Mouse (Mus musculus) lung, embryonic 16.5 days (tissue): ENCODE measurements at regions not wholly inside any gene's neighbourhood (a gene's known extent, or its start where the extent isn't known, plus 50 kb on each side); places are given as distances from the start of the nearest gene placed in this dataset.

ENCODE experiments used
- ATAC-seq: fragments of 200-750 bp; cut with Nextera tagmentation; 2 replicates; pipeline ENCODE4 v1.8.0; 2017; ENCODE audit warnings: low read depth, mild to moderate bottlenecking, moderate library complexity
- H3K27ac ChIP-seq: fragments of 300-500 bp; sonication (generic); 2 replicates; pipeline ENCODE4 v1.5.1; 2014; ENCODE audit warnings: mild to moderate bottlenecking, control low read depth, low read length
- H3K27me3 ChIP-seq: fragments of 300-500 bp; sonication (generic); 2 replicates; pipeline ENCODE4 v1.6.1; 2014; ENCODE audit warnings: low read depth, low read length, mixed read lengths; ENCODE audit not compliant: control insufficient read depth, insufficient read depth
- H3K36me3 ChIP-seq: fragments of 300-500 bp; sonication (generic); 2 replicates; pipeline ENCODE4 v1.6.1; 2014; ENCODE audit warnings: low read length; ENCODE audit not compliant: control insufficient read depth, insufficient read depth
- H3K4me1 ChIP-seq: fragments of 300-500 bp; sonication (generic); replicated peaks from 2 replicates; pipeline ENCODE4 v1.6.1; 2014; ENCODE audit warnings: low read length, mixed read lengths; ENCODE audit not compliant: control insufficient read depth, insufficient read depth
- H3K4me2 ChIP-seq: fragments of 300-500 bp; sonication (generic); 2 replicates; pipeline ENCODE4 v1.6.1; 2014; ENCODE audit warnings: low read depth, low read length, control low read depth
- H3K4me3 ChIP-seq: fragments of 300-500 bp; sonication (generic); 2 replicates; pipeline ENCODE4 v1.5.1; 2014; ENCODE audit warnings: mild to moderate bottlenecking, low read length, control low read depth
- H3K9ac ChIP-seq: fragments of 300-500 bp; sonication (generic); 2 replicates; pipeline ENCODE4 v1.6.1; 2014; ENCODE audit warnings: low read length, control low read depth
- H3K9me3 ChIP-seq: fragments of 300-500 bp; sonication (generic); 2 replicates; pipeline ENCODE4 v1.6.1; 2016; ENCODE audit warnings: low read length; ENCODE audit not compliant: control insufficient read depth
- WGBS: fragments of 180-500 bp; shearing (Covaris S2); extraction: QIAGEN DNeasy Blood & Tissue Kit; methylation state at CpG from one replicate; pipeline ENCODE4 v1.1.7; 2014; 5-methylcytosine and 5-hydroxymethylcytosine counted together

DNA sequence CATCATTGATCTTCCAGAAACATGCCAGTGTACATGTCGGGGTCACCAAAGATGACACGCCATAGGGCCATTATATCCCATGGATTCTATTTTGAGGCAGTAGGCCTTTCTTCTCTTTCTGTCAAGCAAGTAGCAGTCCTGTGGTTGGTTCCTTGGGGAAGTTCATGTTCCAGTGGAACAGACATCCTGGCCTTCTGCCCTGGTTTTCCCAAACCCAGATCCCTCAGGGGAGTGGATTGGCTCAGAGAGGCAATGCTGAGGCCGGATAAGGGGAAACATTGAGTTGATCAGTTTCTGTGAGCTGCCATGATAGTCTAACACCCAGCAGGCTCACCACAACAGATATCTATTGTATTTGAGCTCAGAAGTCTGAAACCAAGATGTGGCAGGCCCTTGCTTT, 125.9 kb downstream of the Pdgfra start:
- no peaks in the 10 kb centered on the region for H3K36me3 ChIP-seq
- 94% methylated on average over 3 of the region's 3 CpGs for WGBS
- H3K4me2 ChIP-seq = no peak overlapping the region
- H3K4me3 ChIP-seq = no peak overlapping the region
- H3K4me1 ChIP-seq = no peaks in the 10 kb centered on the region
- H3K9me3 ChIP-seq = no peaks in the 10 kb centered on the region
- H3K27me3 ChIP-seq = no peaks in the 10 kb centered on the region
- H3K9ac ChIP-seq = no peak overlapping the region
- H3K27ac ChIP-seq = no peak overlapping the region
- ATAC-seq = no peak

DNA sequence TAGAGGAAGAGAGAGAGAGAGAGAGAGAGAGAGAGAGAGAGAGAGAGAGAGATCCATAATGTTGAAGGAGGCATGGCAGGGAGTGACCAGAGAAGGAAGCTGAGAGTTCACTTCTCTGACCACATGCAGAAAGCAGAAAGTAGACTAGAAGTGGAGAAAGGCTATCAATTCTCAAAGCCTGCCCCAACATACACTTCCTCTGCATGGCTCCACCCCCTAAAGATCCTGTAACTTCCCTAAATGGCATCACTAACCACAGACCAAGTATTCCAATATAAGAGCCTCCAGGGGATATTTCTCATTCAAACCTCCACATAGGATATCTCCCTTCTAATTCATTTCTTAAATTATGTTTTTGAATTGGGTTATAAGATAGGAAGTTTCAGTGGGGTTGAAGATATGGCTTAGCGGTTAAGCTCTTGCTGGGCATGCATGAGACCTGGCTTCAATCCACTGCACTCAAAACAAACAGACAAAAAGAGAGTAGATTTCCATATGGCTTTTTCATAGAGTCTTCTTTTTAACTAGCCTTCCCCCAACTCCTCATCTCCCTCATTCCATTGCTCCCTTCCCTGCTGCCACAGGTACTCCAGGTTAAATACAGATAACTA, 127.6 kb downstream of the Pdgfra start:
- Histone ChIP-seq H3K27me3 (no peaks in the 10 kb centered on the region), H3K9ac (no peak overlapping the region), H3K4me3 (no peak overlapping the region), H3K27ac (no peak overlapping the region), H3K4me1 (no peaks in the 10 kb centered on the region), H3K36me3 (no peaks in the 10 kb centered on the region), H3K4me2 (no peak overlapping the region), H3K9me3 (no peaks in the 10 kb centered on the region)
- no peak for ATAC-seq
- WGBS = 93% methylated on average over 1 of the region's 1 CpGs

DNA sequence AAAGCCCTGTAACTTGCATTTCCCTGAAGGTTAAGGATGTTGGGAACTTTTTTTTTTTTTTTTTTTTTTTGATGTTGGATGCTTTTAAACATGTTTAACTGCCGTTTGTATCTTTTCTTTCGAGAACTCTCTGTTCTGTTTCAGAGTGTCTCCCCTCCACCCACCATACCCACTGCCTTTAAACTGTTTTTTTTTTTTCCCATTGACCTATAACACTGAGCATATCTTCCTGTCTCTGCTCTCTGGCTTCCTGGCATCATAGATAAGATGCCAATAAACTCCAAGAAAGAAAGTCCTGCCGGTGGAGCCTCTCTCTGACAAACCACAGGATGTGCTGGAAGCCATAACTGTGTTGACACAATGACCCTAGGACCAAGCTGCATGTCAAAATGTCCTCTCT, 128.6 kb downstream of the Pdgfra start:
- Histone ChIP-seq H3K4me3 (no peak overlapping the region), H3K27me3 (no peaks in the 10 kb centered on the region), H3K27ac (no peak overlapping the region), H3K4me1 (no peaks in the 10 kb centered on the region), H3K9ac (no peak overlapping the region), H3K36me3 (no peaks in the 10 kb centered on the region), H3K4me2 (no peak overlapping the region), H3K9me3 (no peaks in the 10 kb centered on the region)
- no peak for ATAC-seq
- WGBS = 54% methylated on average over 3 of the region's 3 CpGs

DNA sequence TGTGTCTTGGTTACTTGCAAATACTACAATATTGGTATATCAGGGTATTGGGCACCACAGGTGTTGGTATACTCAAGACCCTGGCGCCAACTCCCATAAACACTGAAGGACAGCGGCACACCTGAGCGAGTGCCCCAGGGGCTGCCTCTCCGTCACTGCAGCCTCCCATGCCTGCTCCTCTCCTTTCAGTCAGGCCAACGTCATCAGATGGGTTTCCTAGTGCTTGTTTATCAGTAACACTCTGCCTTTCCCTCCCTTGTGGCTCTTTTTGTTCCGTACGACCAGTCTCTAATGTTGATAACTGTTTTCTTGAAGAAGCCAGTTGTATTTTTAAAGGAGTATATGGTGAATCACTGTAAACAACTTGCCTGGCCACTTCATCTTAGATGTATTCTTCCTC, 129.4 kb downstream of the Pdgfra start:
- WGBS = 78% methylated on average over 7 of the region's 7 CpGs

DNA sequence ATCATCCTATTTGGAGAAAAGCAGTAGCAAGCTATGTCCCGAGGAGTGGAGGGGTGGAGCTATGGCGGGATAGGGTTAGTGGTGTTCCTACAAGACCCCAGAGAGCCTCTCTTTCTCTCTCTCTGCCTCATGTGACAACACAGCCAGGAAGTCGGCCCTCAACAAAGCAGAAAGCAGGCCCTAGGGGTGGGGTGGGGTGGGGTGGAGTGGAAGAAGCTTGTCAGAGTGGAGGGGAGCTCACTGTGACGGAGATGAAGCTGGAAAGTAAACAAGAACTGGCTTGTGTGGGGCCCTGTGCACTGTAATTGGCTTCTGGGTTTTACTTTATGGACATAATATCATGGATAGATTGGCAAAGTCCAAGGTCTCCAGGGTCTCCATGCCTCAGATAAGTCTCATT, 130.5 kb downstream of the Pdgfra start:
- no peak overlapping the region for H3K4me2 ChIP-seq
- ATAC-seq = no peak
- H3K4me1 ChIP-seq = no peaks in the 10 kb centered on the region
- no peak overlapping the region for H3K27ac ChIP-seq
- H3K9me3 ChIP-seq = no peaks in the 10 kb centered on the region
- 32% methylated on average over 4 of the region's 4 CpGs for WGBS
- no peak overlapping the region for H3K4me3 ChIP-seq
- H3K27me3 ChIP-seq = no peaks in the 10 kb centered on the region
- H3K9ac ChIP-seq = no peak overlapping the region
- no peaks in the 10 kb centered on the region for H3K36me3 ChIP-seq

More for the DNA sequence above, 129.4 kb downstream of the Pdgfra start:
- Histone ChIP-seq H3K36me3 (no peaks in the 10 kb centered on the region), H3K4me3 (no peak overlapping the region), H3K9ac (no peak overlapping the region), H3K27me3 (no peaks in the 10 kb centered on the region), H3K4me2 (no peak overlapping the region), H3K9me3 (no peaks in the 10 kb centered on the region), H3K27ac (no peak overlapping the region), H3K4me1 (no peaks in the 10 kb centered on the region)
- ATAC-seq = no peak

DNA sequence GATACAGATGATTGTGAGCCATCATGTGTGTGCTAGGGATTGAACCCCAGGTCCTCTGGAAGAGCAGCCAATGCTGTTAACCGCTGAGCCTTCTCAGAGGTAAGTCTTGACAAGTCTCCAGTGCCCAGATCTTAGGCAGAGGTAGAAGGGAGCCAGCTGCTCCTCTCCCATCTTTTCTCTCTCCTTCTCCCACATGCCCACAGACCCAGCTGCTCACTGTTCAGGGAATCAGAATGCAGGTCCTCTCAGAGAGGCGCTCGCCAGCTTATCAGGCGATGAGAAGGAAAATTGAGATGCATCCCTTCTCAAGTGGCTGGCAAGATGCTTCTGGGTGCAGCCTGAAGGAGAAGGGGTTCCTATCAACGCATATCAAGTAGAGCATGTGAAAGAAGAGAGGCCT, 131.7 kb downstream of the Pdgfra start:
- Histone ChIP-seq H3K27me3 (no peaks in the 10 kb centered on the region), H3K27ac (no peak overlapping the region), H3K4me2 (no peak overlapping the region), H3K4me3 (no peak overlapping the region), H3K9ac (no peak overlapping the region), H3K36me3 (no peaks in the 10 kb centered on the region), H3K4me1 (no peaks in the 10 kb centered on the region), H3K9me3 (no peaks in the 10 kb centered on the region)
- no peak for ATAC-seq
- 66% methylated on average over 5 of the region's 5 CpGs for WGBS

DNA sequence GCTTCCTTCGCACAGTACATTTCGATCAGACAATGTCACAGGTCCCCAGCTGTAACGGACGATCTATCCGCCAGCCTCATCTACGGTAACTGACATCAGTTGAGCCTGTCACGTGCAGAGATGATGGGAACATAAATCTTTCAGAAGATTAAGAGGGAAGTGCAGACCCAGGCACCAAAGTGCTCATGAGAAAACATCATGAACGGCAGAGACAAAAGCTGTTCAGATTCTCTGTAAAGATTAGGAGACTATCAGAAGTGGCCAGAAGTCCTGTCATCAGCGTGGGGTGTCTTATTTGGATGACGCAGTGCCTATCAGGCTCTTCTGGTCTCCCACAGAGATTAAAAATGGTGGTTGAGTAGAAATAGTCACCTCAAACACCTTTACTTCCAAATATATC, 133.9 kb downstream of the Pdgfra start:
- H3K4me2 ChIP-seq = no peak overlapping the region
- no peak overlapping the region for H3K27ac ChIP-seq
- no peaks in the 10 kb centered on the region for H3K9me3 ChIP-seq
- H3K27me3 ChIP-seq = no peaks in the 10 kb centered on the region
- WGBS = 62% methylated on average over 10 of the region's 10 CpGs
- ATAC-seq = no peak
- H3K36me3 ChIP-seq = no peaks in the 10 kb centered on the region
- H3K4me1 ChIP-seq = peaks cover 2% of the 10 kb centered on the region; the same call in 1 of the 2 replicates
- no peak overlapping the region for H3K9ac ChIP-seq
- H3K4me3 ChIP-seq = no peak overlapping the region

DNA sequence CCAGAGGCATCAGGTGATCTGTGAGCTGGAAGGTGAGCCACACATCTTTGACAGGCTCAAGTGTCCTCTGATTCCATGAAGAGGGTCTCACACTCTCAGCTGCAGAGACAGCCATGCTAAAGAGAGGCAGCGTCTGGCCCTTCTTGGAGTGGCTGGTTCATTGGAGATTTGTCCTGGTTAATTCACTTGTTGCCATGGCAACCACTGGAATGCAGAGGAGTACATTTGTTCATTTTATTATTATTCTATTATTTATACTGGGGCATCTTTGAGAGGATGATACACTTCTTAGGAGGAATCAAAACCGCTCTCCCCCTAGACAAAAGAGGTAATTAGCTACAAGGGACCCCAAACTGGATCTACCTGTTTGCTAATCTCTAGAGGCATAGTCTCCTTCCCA, 143.6 kb downstream of the Pdgfra start:
- no peak overlapping the region for H3K9ac ChIP-seq
- H3K4me1 ChIP-seq = no peaks in the 10 kb centered on the region
- no peak overlapping the region for H3K4me3 ChIP-seq
- H3K36me3 ChIP-seq = no peaks in the 10 kb centered on the region
- no peaks in the 10 kb centered on the region for H3K27me3 ChIP-seq
- no peak overlapping the region for H3K4me2 ChIP-seq
- no peaks in the 10 kb centered on the region for H3K9me3 ChIP-seq
- no peak for ATAC-seq
- no peak overlapping the region for H3K27ac ChIP-seq
- 50% methylated on average over 2 of the region's 2 CpGs for WGBS

DNA sequence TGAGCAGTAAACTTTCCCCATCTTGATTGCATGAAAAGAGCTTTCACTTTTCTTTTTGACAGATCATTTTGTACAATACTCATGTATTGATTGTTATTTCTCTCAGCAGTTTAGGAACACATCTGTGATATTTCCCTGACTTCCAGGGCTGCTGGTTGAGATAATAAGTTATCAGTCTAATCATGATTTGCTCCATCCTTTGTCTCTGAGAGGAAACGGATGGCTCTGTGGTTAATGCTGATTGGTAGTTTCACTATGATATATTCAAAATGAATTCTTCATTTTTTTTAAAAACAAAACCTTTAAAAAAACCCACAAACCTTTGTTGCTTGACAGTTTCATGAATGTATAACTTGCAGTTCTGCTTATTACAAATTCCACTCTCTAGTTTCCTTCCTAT, 160.8 kb downstream of the Pdgfra start:
- WGBS = 81% methylated on average over 1 of the region's 1 CpGs
- Histone ChIP-seq H3K4me3 (no peak overlapping the region), H3K9ac (no peak overlapping the region), H3K27me3 (no peaks in the 10 kb centered on the region), H3K36me3 (no peaks in the 10 kb centered on the region), H3K4me1 (no peaks in the 10 kb centered on the region), H3K27ac (no peak overlapping the region), H3K4me2 (no peak overlapping the region), H3K9me3 (no peaks in the 10 kb centered on the region)
- no peak for ATAC-seq

DNA sequence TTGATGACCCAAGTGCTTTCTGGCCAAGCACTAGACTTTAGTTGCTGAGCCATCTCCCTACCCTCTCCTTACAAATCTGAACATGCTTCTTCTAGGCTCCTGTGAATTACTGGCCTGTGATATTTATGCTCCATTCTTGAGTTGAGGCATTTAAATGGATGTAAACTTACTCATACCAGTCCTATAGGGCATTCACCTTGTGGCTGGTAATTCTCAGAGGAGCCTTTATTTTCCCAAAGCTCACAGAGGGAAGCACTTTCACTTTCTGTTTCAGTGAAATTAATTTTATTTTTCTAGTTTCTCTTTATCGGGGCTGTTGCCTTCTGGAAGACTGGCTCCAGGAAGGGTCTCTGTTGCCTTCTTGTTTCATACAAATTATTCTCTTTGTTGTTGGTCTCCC, 163.9 kb downstream of the Pdgfra start:
- H3K9ac ChIP-seq = no peak overlapping the region
- H3K4me2 ChIP-seq = no peak overlapping the region
- no peaks in the 10 kb centered on the region for H3K27me3 ChIP-seq
- H3K36me3 ChIP-seq = no peaks in the 10 kb centered on the region
- 67% methylated on average over 1 of the region's 1 CpGs for WGBS
- H3K4me3 ChIP-seq = no peak overlapping the region
- no peak for ATAC-seq
- no peaks in the 10 kb centered on the region for H3K4me1 ChIP-seq
- H3K9me3 ChIP-seq = no peaks in the 10 kb centered on the region
- H3K27ac ChIP-seq = no peak overlapping the region
